ENCODE assay signal across 16 mouse cellular contexts in the genomic region with DNA sequence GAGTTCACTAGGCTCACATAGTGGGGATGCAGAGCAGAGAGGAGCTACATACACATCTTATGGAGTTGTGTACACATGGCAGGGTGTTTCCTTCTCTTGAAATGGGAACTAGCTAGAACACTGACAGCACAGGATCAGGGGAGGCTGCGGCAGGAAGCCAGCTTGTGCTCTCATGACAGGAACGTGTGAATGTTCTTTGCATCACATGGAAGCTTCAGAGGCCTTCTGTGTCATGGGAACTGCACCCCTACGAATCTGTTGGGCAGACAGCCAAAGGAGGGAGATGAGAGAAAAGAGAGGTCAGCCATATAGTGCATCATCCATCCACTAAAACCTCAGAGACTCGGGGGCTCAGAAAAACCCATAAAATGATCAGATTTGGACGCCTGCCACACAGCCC.
DNase-seq lines count a peak whose midpoint lies in the region; ATAC-seq and TF ChIP-seq lines count a peak whose summit lies in the region.
"Had no signal": no experiment of that assay in that cellular context is flagged by ENCODE, and none has a peak within 500 bp of the region (broad histone marks: within the 10 kb centered on the region; RNA-seq: fewer than 3 reads in every experiment).

No protein-coding gene starts in this region.

- no peaks in the 10 kb centered on the region for H3K4me1 ChIP-seq in limb, embryonic 14.5 days (ENCODE audit: control insufficient read depth, insufficient read depth, low read length)
- peaks cover 16% of the 10 kb centered on the region for H3K4me1 ChIP-seq in limb, embryonic 10.5 days
- H3K4me1 ChIP-seq: liver, embryonic 15.5 days; midbrain, embryonic 12.5 days had no signal

- DNase-seq in cerebellum, postnatal 10 days = peak; percentile 3 to 9
- DNase-seq in cerebellum, adult 9-11 months = no peak
- peak; percentile 21 for DNase-seq in limb, embryonic 14.5 days (ENCODE audit: low spot score)
- DNase-seq in limb, embryonic 10.5 days (ENCODE audit: low spot score) = no peak
- peak; percentile 43 for DNase-seq in heart, postnatal 4 days
- DNase-seq in skeletal muscle tissue, adult 2 months (ENCODE audit: low read depth, low spot score) = peak; percentile 23
- DNase-seq in embryo, embryonic 9.5 days (ENCODE audit: extremely low spot score) = no peak
- DNase-seq in ovary, postnatal 14 days (ENCODE audit: low spot score) = no peak
- DNase-seq: cerebellum, adult 2 months; embryo, embryonic 11 days; forebrain, postnatal 0 days had no signal

- 52% methylated on average over 5 of the region's 5 CpGs for WGBS in limb, embryonic 14.5 days
- WGBS in limb, embryonic 10.5 days = 81% methylated on average over 5 of the region's 5 CpGs

- no peak for TF ChIP-seq POLR2A in limb, embryonic 14.5 days (IDR thresholded peaks at IDR 0.05; ENCODE audit: borderline replicate concordance, extremely low read depth, insufficient read depth, insufficient read length)

- no peak overlapping the region for H3K9ac ChIP-seq in limb, embryonic 14.5 days (ENCODE audit: low read depth, low read length, severe bottlenecking)
- H3K9ac ChIP-seq: forebrain, postnatal 0 days; liver, embryonic 15.5 days; midbrain, embryonic 12.5 days had no signal

- no peak overlapping the region for H3K4me3 ChIP-seq in limb, embryonic 14.5 days (replicated peaks; ENCODE audit: low read length)
- no peak overlapping the region for H3K4me3 ChIP-seq in limb, embryonic 10.5 days
- H3K4me3 ChIP-seq: erythroblast, embryonic 14.5 days; liver, embryonic 15.5 days; midbrain, embryonic 12.5 days had no signal

- no peak overlapping the region for H3K4me2 ChIP-seq in limb, embryonic 14.5 days (replicated peaks; ENCODE audit: low read depth, low read length, severe bottlenecking)
- H3K4me2 ChIP-seq: liver, embryonic 15.5 days; midbrain, embryonic 12.5 days had no signal

- no peaks in the 10 kb centered on the region for H3K9me3 ChIP-seq in limb, embryonic 14.5 days (ENCODE audit: control insufficient read depth, low read length)
- no peaks in the 10 kb centered on the region for H3K9me3 ChIP-seq in limb, embryonic 10.5 days (replicated peaks)
- H3K9me3 ChIP-seq: liver, embryonic 15.5 days; midbrain, embryonic 12.5 days had no signal

- no peaks in the 10 kb centered on the region for H3K36me3 ChIP-seq in limb, embryonic 14.5 days (ENCODE audit: control insufficient read depth, insufficient read depth, low read length)
- no peaks in the 10 kb centered on the region for H3K36me3 ChIP-seq in limb, embryonic 10.5 days
- H3K36me3 ChIP-seq: liver, embryonic 15.5 days; midbrain, embryonic 12.5 days had no signal

- H3K27ac ChIP-seq in limb, embryonic 14.5 days (replicated peaks; ENCODE audit: low read depth, low read length) = no peak overlapping the region
- H3K27ac ChIP-seq in limb, embryonic 10.5 days = no peak overlapping the region
- H3K27ac ChIP-seq: liver, embryonic 15.5 days; midbrain, embryonic 12.5 days had no signal

- ATAC-seq in limb, embryonic 14.5 days (ENCODE audit: low FRiP score, low read depth) = no peak
- ATAC-seq: activated CD4-positive, CD25-positive, alpha-beta regulatory T cell, adult 4 months; forebrain, postnatal 0 days had no signal

- H3K27me3 ChIP-seq in limb, embryonic 14.5 days (ENCODE audit: control insufficient read depth, insufficient read depth, low read length) = no peaks in the 10 kb centered on the region
- peaks cover 4% of the 10 kb centered on the region; the same call in 1 of the 2 replicates for H3K27me3 ChIP-seq in limb, embryonic 10.5 days (ENCODE audit: low read depth, poor library complexity, severe bottlenecking)
- H3K27me3 ChIP-seq: CH12.LX; liver, embryonic 15.5 days; midbrain, embryonic 12.5 days had no signal

Comparison
In these comparisons a context has a peak if more than half of its experiments do, and no peak if none do; other contexts are left out.
1. DNase-seq: peak in cerebellum, postnatal 10 days (2 of 2), limb, embryonic 14.5 days (single experiment), heart, postnatal 4 days (single experiment) and skeletal muscle tissue, adult 2 months (single experiment); none in cerebellum, adult 9-11 months (single experiment), limb, embryonic 10.5 days (single experiment), embryo, embryonic 9.5 days (single experiment) and ovary, postnatal 14 days (single experiment).